Mouse (Mus musculus) limb, embryonic 13.5 days (tissue): ENCODE results near the gene Cd164l2. TPM values are rescaled to one million over a fixed set of nuclear protein-coding genes. Genes with fewer than 3 reads are reported as not detected.

Experiments
- ATAC-seq: fragments of 200-750 bp; cut with Nextera tagmentation; 2 replicates; pipeline ENCODE4 v1.8.0; 2017; ENCODE audit warnings: low read depth, moderate number of reproducible peaks, moderate TSS enrichment; ENCODE audit not compliant: low FRiP score
- H3K27ac ChIP-seq: fragments of 300-500 bp; sonication (generic); 2 replicates; pipeline ENCODE4 v1.5.1; 2015; ENCODE audit warnings: inconsistent platforms, mild to moderate bottlenecking, moderate library complexity
- H3K27me3 ChIP-seq: fragments of 300-500 bp; sonication (generic); 2 replicates; pipeline ENCODE4 v1.6.1; 2015; ENCODE audit warnings: mild to moderate bottlenecking, inconsistent platforms
- H3K36me3 ChIP-seq: fragments of 300-500 bp; sonication (generic); 2 replicates; pipeline ENCODE4 v1.6.1; 2015; ENCODE audit warnings: inconsistent platforms, mild to moderate bottlenecking, moderate library complexity
- H3K4me1 ChIP-seq: fragments of 300-500 bp; sonication (generic); 2 replicates; pipeline ENCODE4 v1.6.1; 2015; ENCODE audit warnings: inconsistent platforms
- H3K4me2 ChIP-seq: fragments of 300-500 bp; sonication (generic); replicated peaks from 2 replicates; pipeline ENCODE4 v1.6.1; 2015; ENCODE audit warnings: inconsistent platforms, mild to moderate bottlenecking, moderate library complexity
- H3K4me3 ChIP-seq: fragments of 300-500 bp; sonication (generic); 2 replicates; pipeline ENCODE4 v1.5.1; 2015; ENCODE audit warnings: moderate library complexity, mild to moderate bottlenecking, inconsistent platforms
- H3K9ac ChIP-seq: fragments of 300-500 bp; sonication (generic); 2 replicates; pipeline ENCODE4 v1.6.1; 2015; ENCODE audit warnings: mild to moderate bottlenecking, inconsistent platforms
- H3K9me3 ChIP-seq: fragments of 300-500 bp; sonication (generic); 2 replicates; pipeline ENCODE4 v1.6.1; 2016; ENCODE audit warnings: inconsistent platforms
- WGBS: fragments of 180-500 bp; shearing (Covaris S2); methylation state at CpG from one replicate; pipeline ENCODE4 v1.1.7; 2015; 5-methylcytosine and 5-hydroxymethylcytosine counted together
- polyA plus RNA-seq: library from polyadenylated mRNA; unstranded; fragments of >200 nt; fragmentation: Nextera tagmentation; extraction: Ambion mirVana; gene quantifications from 2 replicates; pipeline ENCODE4 v1.2.1, GENCODE M21; 2015

The Cd164l2 gene
- 2.8 and 5.9 TPM in 2 replicates for polyA plus RNA-seq

GRCm38 (mm10) chr4:133211751-133212561 is at the start of gene Cd164l2, which contains the start of gene Gpr3:
Gene Cd164l2 (plus strand): TSS chr4:133212131.
Gene Gpr3 (minus strand): TSS chr4:133212536.
- H3K9ac ChIP-seq = peak within 1 kb of the TSS; percentile 70
- WGBS = 3% methylated on average over 52 of the region's 52 CpGs
- no peaks in the 10 kb centered on the region for H3K36me3 ChIP-seq
- no peaks in the 10 kb centered on the region for H3K9me3 ChIP-seq
- ATAC-seq = no peak; the same call in 1 of the 2 replicates
- peaks cover 21% of the 10 kb centered on the region for H3K4me1 ChIP-seq
- H3K4me2 ChIP-seq = peak within 1 kb of the TSS; percentile 99
- H3K27ac ChIP-seq = no peak within 1 kb of the TSS
- peaks cover 49% of the 10 kb centered on the region for H3K27me3 ChIP-seq
- peak within 1 kb of the TSS; percentile 71 for H3K4me3 ChIP-seq

- H3K9me3 ChIP-seq = no peaks in the 10 kb centered on the region
- H3K27ac ChIP-seq = no peak overlapping the region
- 73% methylated on average over 6 of the region's 6 CpGs for WGBS
- H3K4me2 ChIP-seq = no peak overlapping the region
- peaks cover 27% of the 10 kb centered on the region for H3K36me3 ChIP-seq
- H3K4me1 ChIP-seq = 0 out of 2 replicates have a peak, but pooled peaks cover 7% of the 10 kb centered on the region
- no peak overlapping the region for H3K4me3 ChIP-seq
- H3K9ac ChIP-seq = no peak overlapping the region
- no peaks in the 10 kb centered on the region for H3K27me3 ChIP-seq
- no peak for ATAC-seq
Measured at GRCm38 (mm10) chr4:133162196-133162595, 49.7 kb upstream of the Cd164l2 start.

GRCm38 (mm10) chr4:133166773-133167172 is 45.2 kb upstream of the Cd164l2 start:
- Histone ChIP-seq H3K4me3 (no peak overlapping the region), H3K36me3 (peaks cover 23% of the 10 kb centered on the region), H3K9me3 (no peaks in the 10 kb centered on the region), H3K4me1 (peaks cover 17% of the 10 kb centered on the region), H3K27me3 (no peaks in the 10 kb centered on the region), H3K27ac (no peak overlapping the region), H3K9ac (no peak overlapping the region), H3K4me2 (no peak overlapping the region)
- WGBS = 84% methylated on average over 9 of the region's 9 CpGs
- no peak for ATAC-seq

- WGBS = 87% methylated on average over 10 of the region's 10 CpGs
- H3K9me3 ChIP-seq = no peaks in the 10 kb centered on the region
- H3K27me3 ChIP-seq = no peaks in the 10 kb centered on the region
- H3K36me3 ChIP-seq = peaks cover 19% of the 10 kb centered on the region
- no peak overlapping the region for H3K9ac ChIP-seq
- no peak overlapping the region for H3K4me2 ChIP-seq
- H3K27ac ChIP-seq = no peak overlapping the region
- H3K4me3 ChIP-seq = no peak overlapping the region
- peaks cover 28% of the 10 kb centered on the region for H3K4me1 ChIP-seq
- ATAC-seq = no peak
Measured at GRCm38 (mm10) chr4:133169237-133170055, 42.5 kb upstream of the Cd164l2 start.

GRCm38 (mm10) chr4:133170056-133170524 is 41.8 kb upstream of the Cd164l2 start:
- Histone ChIP-seq H3K4me1 (peaks cover 29% of the 10 kb centered on the region), H3K9ac (no peak overlapping the region), H3K4me2 (no peak overlapping the region), H3K9me3 (no peaks in the 10 kb centered on the region), H3K27me3 (no peaks in the 10 kb centered on the region), H3K27ac (no peak overlapping the region; the same call in 1 of the 2 replicates), H3K36me3 (peaks cover 14% of the 10 kb centered on the region), H3K4me3 (no peak overlapping the region)
- WGBS = 72% methylated on average over 3 of the region's 3 CpGs
- no peak for ATAC-seq

- Histone ChIP-seq H3K4me2 (no peak overlapping the region), H3K4me3 (no peak overlapping the region), H3K36me3 (peaks cover 14% of the 10 kb centered on the region), H3K9me3 (no peaks in the 10 kb centered on the region), H3K27me3 (no peaks in the 10 kb centered on the region), H3K9ac (no peak overlapping the region), H3K27ac (no peak overlapping the region; the same call in 1 of the 2 replicates), H3K4me1 (peaks cover 33% of the 10 kb centered on the region)
- ATAC-seq = no peak
Measured at GRCm38 (mm10) chr4:133170616-133171015, 41.3 kb upstream of the Cd164l2 start.

GRCm38 (mm10) chr4:133172451-133172850 is 39.5 kb upstream of the Cd164l2 start:
- Histone ChIP-seq H3K27ac (no peak overlapping the region), H3K9ac (no peak overlapping the region), H3K4me2 (no peak overlapping the region), H3K36me3 (peaks cover 13% of the 10 kb centered on the region), H3K4me1 (peaks cover 50% of the 10 kb centered on the region), H3K9me3 (no peaks in the 10 kb centered on the region), H3K4me3 (no peak overlapping the region), H3K27me3 (no peaks in the 10 kb centered on the region)
- ATAC-seq = no peak
- WGBS = 95% methylated on average over 4 of the region's 4 CpGs

- Histone ChIP-seq H3K27me3 (no peaks in the 10 kb centered on the region), H3K4me2 (no peak overlapping the region), H3K36me3 (peaks cover 28% of the 10 kb centered on the region), H3K27ac (peak overlapping the region; percentile 15; the same call in 1 of the 2 replicates), H3K4me3 (no peak overlapping the region), H3K4me1 (peaks cover 48% of the 10 kb centered on the region), H3K9me3 (no peaks in the 10 kb centered on the region), H3K9ac (no peak overlapping the region)
- 59% methylated on average over 4 of the region's 4 CpGs for WGBS
- no peak for ATAC-seq
Measured at GRCm38 (mm10) chr4:133174361-133174760, 37.6 kb upstream of the Cd164l2 start.

- Histone ChIP-seq H3K27ac (peak overlapping the region; percentile 6; the same call in 1 of the 2 replicates), H3K36me3 (peaks cover 36% of the 10 kb centered on the region), H3K4me1 (peaks cover 40% of the 10 kb centered on the region), H3K27me3 (no peaks in the 10 kb centered on the region), H3K9me3 (no peaks in the 10 kb centered on the region), H3K4me2 (no peak overlapping the region), H3K9ac (no peak overlapping the region), H3K4me3 (no peak overlapping the region)
- WGBS = 84% methylated on average over 7 of the region's 7 CpGs
- ATAC-seq = no peak
Measured at GRCm38 (mm10) chr4:133175274-133175673, 36.7 kb upstream of the Cd164l2 start.

GRCm38 (mm10) chr4:133175998-133176760 is 35.8 kb upstream of the Cd164l2 start:
- H3K4me2 ChIP-seq = no peak overlapping the region; the same call in 1 of the 2 replicates
- peaks cover 33% of the 10 kb centered on the region for H3K4me1 ChIP-seq
- H3K9me3 ChIP-seq = no peaks in the 10 kb centered on the region
- peaks cover 40% of the 10 kb centered on the region for H3K36me3 ChIP-seq
- ATAC-seq = peak; percentile 19; the same call in 1 of the 2 replicates
- peak overlapping the region; percentile 49 for H3K27ac ChIP-seq
- H3K9ac ChIP-seq = no peak overlapping the region; the same call in 1 of the 2 replicates
- H3K4me3 ChIP-seq = no peak overlapping the region
- 29% methylated on average over 14 of the region's 14 CpGs for WGBS
- no peaks in the 10 kb centered on the region for H3K27me3 ChIP-seq

- 68% methylated on average over 18 of the region's 18 CpGs for whole genome bisulfite sequencing
- Histone ChIP-seq H3K36me3 (peaks cover 41% of the 10 kb centered on the region), H3K9ac (peak overlapping the region; percentile 21; the same call in 1 of the 2 replicates), H3K27ac (peak overlapping the region; percentile 49), H3K4me2 (no peak overlapping the region; the same call in 1 of the 2 replicates), H3K27me3 (no peaks in the 10 kb centered on the region), H3K4me1 (peaks cover 31% of the 10 kb centered on the region), H3K9me3 (no peaks in the 10 kb centered on the region), H3K4me3 (no peak overlapping the region)
- ATAC-seq = no peak
Measured at GRCm38 (mm10) chr4:133176761-133177403, 35.0 kb upstream of the Cd164l2 start.
